10 mouse cellular contexts compared by ENCODE assay signal in the genomic region with DNA sequence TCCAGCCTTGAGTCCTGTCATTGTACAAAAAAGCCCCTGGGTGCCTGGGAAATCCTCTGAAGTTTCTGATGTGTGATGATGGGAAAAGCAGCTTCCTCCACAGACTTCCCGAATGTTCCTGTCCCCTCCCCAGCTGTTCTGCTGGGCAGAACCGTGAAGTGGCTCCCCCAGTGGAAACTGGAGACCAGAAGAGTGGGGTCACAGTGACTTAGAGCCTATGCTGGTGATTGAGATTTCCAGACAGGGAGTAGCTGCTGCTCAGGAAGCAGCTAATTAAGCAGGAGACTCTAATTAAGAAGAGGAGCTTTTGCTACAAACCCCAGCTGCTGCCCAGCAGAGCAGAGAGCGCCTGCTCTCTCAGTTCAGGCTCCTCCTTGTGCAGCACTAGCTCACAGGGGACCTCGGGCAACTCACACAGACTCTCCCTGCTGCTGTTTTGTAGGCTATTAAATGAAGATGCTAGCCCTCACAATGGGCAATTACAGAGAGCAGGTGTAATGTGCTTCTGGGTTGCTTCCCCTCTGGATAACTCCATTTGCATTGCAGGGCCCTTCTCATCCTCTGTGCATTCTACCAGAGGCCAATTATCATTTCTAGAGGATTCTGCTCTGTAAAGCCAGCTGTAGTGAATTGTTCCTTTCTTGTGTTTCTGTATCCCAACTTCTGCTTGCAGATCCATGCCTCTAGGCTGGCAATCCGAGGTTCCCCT. TPM values are rescaled to one million over a fixed set of nuclear protein-coding genes. Genes with fewer than 3 reads are reported as not detected.
DNase-seq lines count a peak whose midpoint lies in the region; ATAC-seq lines count a peak whose summit lies in the region.
"Had no signal": no experiment of that assay in that cellular context is flagged by ENCODE, and none has a peak within 500 bp of the region (broad histone marks: within the 10 kb centered on the region; RNA-seq: fewer than 3 reads in every experiment).

No protein-coding gene starts in this region.

- no peak overlapping the region for H3K4me3 ChIP-seq in forebrain, embryonic 14.5 days (ENCODE audit: low read depth, low read length)
- no peak overlapping the region for H3K4me3 ChIP-seq in midbrain, embryonic 13.5 days (replicated peaks)
- H3K4me3 ChIP-seq in heart, embryonic 10.5 days, result no peak overlapping the region

- WGBS in forebrain, embryonic 14.5 days, result 2% methylated on average over 5 of the region's 5 CpGs
- 13% methylated on average over 5 of the region's 5 CpGs for WGBS in midbrain, embryonic 13.5 days
- 49% methylated on average over 5 of the region's 5 CpGs for WGBS in heart, embryonic 10.5 days

- peak; percentile 55 to 59 for DNase-seq in cerebellum, postnatal 10 days
- DNase-seq in cerebellum, adult 11 months, result no peak
- peak; percentile 28 for DNase-seq in NIH3T3 (ENCODE audit: low read depth)
- DNase-seq in forebrain, embryonic 14.5 days (ENCODE audit: low spot score), result peak; percentile 79
- DNase-seq in heart, embryonic 10.5 days (ENCODE audit: low spot score), result no peak
- DNase-seq in thymus, adult 18-20 months, result no peak
- DNase-seq in layer of hippocampus, postnatal 10 days (ENCODE audit: low spot score in 2 of 2), result no peak
- DNase-seq: heart, postnatal 4 days had no signal

- ATAC-seq in forebrain, embryonic 14.5 days, result peak; percentile 82
- peak; percentile 92 for ATAC-seq in midbrain, embryonic 13.5 days

- no peaks in the 10 kb centered on the region for H3K36me3 ChIP-seq in forebrain, embryonic 14.5 days (ENCODE audit: control insufficient read depth, insufficient read depth, low read length)
- no peaks in the 10 kb centered on the region for H3K36me3 ChIP-seq in midbrain, embryonic 13.5 days
- H3K36me3 ChIP-seq in heart, embryonic 10.5 days, result no peaks in the 10 kb centered on the region

- no peaks in the 10 kb centered on the region for H3K9me3 ChIP-seq in forebrain, embryonic 14.5 days (replicated peaks; ENCODE audit: control insufficient read depth, low read length)
- H3K9me3 ChIP-seq in midbrain, embryonic 13.5 days, result no peaks in the 10 kb centered on the region
- H3K9me3 ChIP-seq in heart, embryonic 10.5 days, result no peaks in the 10 kb centered on the region

- no peak overlapping the region; the same call in 1 of the 2 replicates for H3K9ac ChIP-seq in forebrain, embryonic 14.5 days (ENCODE audit: low read length)
- H3K9ac ChIP-seq in midbrain, embryonic 13.5 days (replicated peaks), result peak overlapping the region; percentile 7; the same call in 1 of the 2 replicates

- no peaks in the 10 kb centered on the region for H3K27me3 ChIP-seq in forebrain, embryonic 14.5 days (replicated peaks; ENCODE audit: control insufficient read depth, insufficient read depth, low read length)
- H3K27me3 ChIP-seq in midbrain, embryonic 13.5 days, result no peaks in the 10 kb centered on the region
- no peaks in the 10 kb centered on the region for H3K27me3 ChIP-seq in heart, embryonic 10.5 days (ENCODE audit: insufficient read depth, poor library complexity, severe bottlenecking)

- no peak overlapping the region for H3K4me2 ChIP-seq in forebrain, embryonic 14.5 days (ENCODE audit: low read length)
- no peak overlapping the region; the same call in 1 of the 2 replicates for H3K4me2 ChIP-seq in midbrain, embryonic 13.5 days (replicated peaks)

- H3K4me1 ChIP-seq in forebrain, embryonic 14.5 days (ENCODE audit: control insufficient read depth, insufficient read depth, low read length), result peaks cover 17% of the 10 kb centered on the region
- H3K4me1 ChIP-seq in midbrain, embryonic 13.5 days (replicated peaks), result peaks cover 38% of the 10 kb centered on the region
- H3K4me1 ChIP-seq in heart, embryonic 10.5 days, result no peaks in the 10 kb centered on the region

- H3K27ac ChIP-seq in forebrain, embryonic 14.5 days (ENCODE audit: low read depth, low read length), result peak overlapping the region; percentile 89
- H3K27ac ChIP-seq in midbrain, embryonic 13.5 days, result peak overlapping the region; percentile 93
- H3K27ac ChIP-seq in heart, embryonic 10.5 days, result no peak overlapping the region

RNA-seq across cellular contexts. Expression of gene Hdac11, which starts 9.9 kb away (rescaled TPM):
- 24.5 and 26.1 TPM in 2 replicates for polyA plus RNA-seq in forebrain, embryonic 14.5 days (2014; fragmentation: Nextera tagmentation; extraction: Ambion mirVana)
- 28.8 and 32.1 TPM in 2 replicates for polyA plus RNA-seq in midbrain, embryonic 13.5 days (2015; fragmentation: Nextera tagmentation; extraction: Ambion mirVana)
- polyA plus RNA-seq in heart, embryonic 10.5 days (2016; fragmentation: Nextera tagmentation; extraction: Ambion mirVana), result 6.4 and 6.8 TPM in 2 replicates
- total RNA-seq in layer of hippocampus, postnatal 10 days (2021), result 100 to 1,000 TPM in 1 of 2 experiments, 10 to 100 TPM in 1; 96.2 to 103 TPM

RNA-seq across cellular contexts. Expression of gene Nup210, which starts 30.0 kb away (rescaled TPM):
- polyA plus RNA-seq in forebrain, embryonic 14.5 days (2014; fragmentation: Nextera tagmentation; extraction: Ambion mirVana), result 13.9 and 15.6 TPM in 2 replicates
- polyA plus RNA-seq in midbrain, embryonic 13.5 days (2015; fragmentation: Nextera tagmentation; extraction: Ambion mirVana), result 17.3 and 18.8 TPM in 2 replicates
- 10.7 and 11.6 TPM in 2 replicates for polyA plus RNA-seq in heart, embryonic 10.5 days (2016; fragmentation: Nextera tagmentation; extraction: Ambion mirVana)
- 10 to 100 TPM; 30.7 to 42.1 TPM for total RNA-seq in layer of hippocampus, postnatal 10 days (2021)
- polyA plus RNA-seq: C2C12 had no signal

Comparison
In these comparisons a context has a peak if more than half of its experiments do, and no peak if none do; other contexts are left out.
1. DNase-seq: peak in cerebellum, postnatal 10 days (2 of 2), NIH3T3 (single experiment) and forebrain, embryonic 14.5 days (single experiment); none in cerebellum, adult 11 months (single experiment), heart, embryonic 10.5 days (single experiment), thymus, adult 18-20 months (0 of 2) and layer of hippocampus, postnatal 10 days (0 of 2).